Mouse (Mus musculus): ENCODE results near the gene Ibsp.

- TF ChIP-seq CTCF (IDR thresholded peaks at IDR 0.05; ENCODE audit: insufficient read depth, low read length) (no peak), POLR2A (IDR thresholded peaks at IDR 0.05; ENCODE audit: borderline replicate concordance, extremely low read depth, low read depth, low read length) (no peak)
These were observed 31.1 kb downstream of the Ibsp start for GRCm38 (mm10) chr5:104330088-104330487.

Data from lung, adult 2 months (tissue).